Mouse (Mus musculus) hematopoietic stem cell, adult 5-6 weeks (primary cell): ENCODE results near the gene Slc16a11. TPM values are rescaled to one million over a fixed set of nuclear protein-coding genes. Genes with fewer than 3 reads are reported as not detected.
"Not testable (repeated sequence)": the region's sequence is repeated elsewhere in the genome, so short reads cannot be mapped to it uniquely, and the experiment has no call there.

Source experiments
- ATAC-seq, 2 experiments: fragments of 125-278 bp in 1 of 2; replicated peaks in 1 of 2; 2 replicates each; pipeline ENCODE4 v1.8.0; 2016 to 2017; ENCODE audit warnings: inconsistent platforms in 2 of 2, mild to moderate bottlenecking in 2 of 2, moderate number of reproducible peaks in 2 of 2, low read depth in 1 of 2, moderate TSS enrichment in 1 of 2; ENCODE audit not compliant: low FRiP score in 2 of 2, poor library complexity in 2 of 2, severe bottlenecking in 2 of 2, insufficient read depth in 1 of 2, low TSS enrichment in 1 of 2
- total RNA-seq: library from RNA; stranded (forward); fragments of 172-1452, 232-1000 nt; gene quantifications from 2 replicates; pipeline ENCODE4 v1.2.3, GENCODE M21; 2017

The Slc16a11 gene
- total RNA-seq, result 5.9 and 10.0 TPM in 2 replicates

- ATAC-seq, result no peak
Observed at GRCm38 (mm10) chr11:70212423-70212822, at the start of gene Slc16a11. Gene Slc16a11, plus strand, starts transcription at chr11:70212752.

GRCm38 (mm10) chr11:70165972-70166921, 46.3 kb upstream of the Slc16a11 start:
- ATAC-seq, result peak; percentile 49 to 76

GRCm38 (mm10) chr11:70168136-70168535, 44.4 kb upstream of the Slc16a11 start:
- ATAC-seq, result no peak

- ATAC-seq, result not testable (repeated sequence)
Observed at GRCm38 (mm10) chr11:70169471-70169870, 43.1 kb upstream of the Slc16a11 start.

- ATAC-seq, result no peak
Observed at GRCm38 (mm10) chr11:70170291-70170690, 42.3 kb upstream of the Slc16a11 start.

GRCm38 (mm10) chr11:70171181-70171580, 41.4 kb upstream of the Slc16a11 start:
- no peak for ATAC-seq

- no peak; a peak in 1 of 4 replicates for ATAC-seq
Observed at GRCm38 (mm10) chr11:70171847-70172246, 40.7 kb upstream of the Slc16a11 start.

- ATAC-seq, result no peak
Observed at GRCm38 (mm10) chr11:70172298-70172697, 40.3 kb upstream of the Slc16a11 start.

GRCm38 (mm10) chr11:70174491-70174890, 38.1 kb upstream of the Slc16a11 start:
- no peak for ATAC-seq

GRCm38 (mm10) chr11:70177647-70178046, 34.9 kb upstream of the Slc16a11 start:
- ATAC-seq, result no peak

GRCm38 (mm10) chr11:70178311-70178710, 34.2 kb upstream of the Slc16a11 start:
- ATAC-seq, result no peak

- ATAC-seq, result no peak
Observed at GRCm38 (mm10) chr11:70178756-70179155, 33.8 kb upstream of the Slc16a11 start.

- ATAC-seq, result peak in 1 of 2 experiments; percentile 46; a peak in 1 of 4 replicates
Observed at GRCm38 (mm10) chr11:70179401-70179800, 33.2 kb upstream of the Slc16a11 start.

GRCm38 (mm10) chr11:70180496-70180895, 32.1 kb upstream of the Slc16a11 start:
- no peak for ATAC-seq

- peak; percentile 17 to 22; a peak in 2 of 4 replicates for ATAC-seq
Observed at GRCm38 (mm10) chr11:70185120-70185519, 27.4 kb upstream of the Slc16a11 start.

GRCm38 (mm10) chr11:70189319-70190134, 23.0 kb upstream of the Slc16a11 start:
- no peak for ATAC-seq

- ATAC-seq, result no peak
Observed at GRCm38 (mm10) chr11:70191188-70191587, 21.4 kb upstream of the Slc16a11 start.

GRCm38 (mm10) chr11:70192157-70192556, 20.4 kb upstream of the Slc16a11 start:
- ATAC-seq, result no peak
